Mouse (Mus musculus) bone marrow, adult 2 months (tissue): ENCODE data around the gene Magi2.

Experiments used
- CTCF ChIP-seq: fragments of 200-500 bp; IDR thresholded peaks from 2 replicates; pipeline ENCODE4 v1.5.1; 2011; ENCODE audit warnings: low read length, control low read depth; ENCODE audit not compliant: control insufficient read depth, insufficient read depth
- POLR2A ChIP-seq: fragments of 200-500 bp; IDR thresholded peaks from 2 replicates; pipeline ENCODE4 v1.6.1; 2011; ENCODE audit warnings: low read depth, mild to moderate bottlenecking, control low read depth, low read length, borderline replicate concordance; ENCODE audit not compliant: control insufficient read depth

DNA sequence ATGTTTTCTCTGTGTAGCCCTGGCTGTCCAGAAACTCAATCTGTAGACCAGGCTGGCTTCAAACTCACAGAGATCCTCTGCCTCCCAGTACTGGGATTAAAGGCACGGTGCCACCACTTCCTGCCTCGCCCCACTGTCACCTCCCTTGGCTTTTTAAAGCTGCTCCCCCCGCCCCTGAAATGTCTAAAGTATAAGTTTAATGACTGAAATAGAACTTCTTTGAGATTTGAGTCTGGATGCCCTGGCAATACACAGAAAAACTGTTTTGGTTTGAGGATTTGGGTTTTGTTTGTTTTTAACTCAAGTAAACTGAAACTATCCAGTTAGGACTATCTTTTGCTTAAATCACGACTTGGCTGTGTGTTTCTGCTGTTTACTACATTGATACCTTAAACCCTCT is 1478.0 kb downstream of the Magi2 start:
- TF ChIP-seq CTCF (no peak), POLR2A (no peak)
